Mouse (Mus musculus): Measurements from ENCODE around the gene Sparc.

The Sparc gene

DNA sequence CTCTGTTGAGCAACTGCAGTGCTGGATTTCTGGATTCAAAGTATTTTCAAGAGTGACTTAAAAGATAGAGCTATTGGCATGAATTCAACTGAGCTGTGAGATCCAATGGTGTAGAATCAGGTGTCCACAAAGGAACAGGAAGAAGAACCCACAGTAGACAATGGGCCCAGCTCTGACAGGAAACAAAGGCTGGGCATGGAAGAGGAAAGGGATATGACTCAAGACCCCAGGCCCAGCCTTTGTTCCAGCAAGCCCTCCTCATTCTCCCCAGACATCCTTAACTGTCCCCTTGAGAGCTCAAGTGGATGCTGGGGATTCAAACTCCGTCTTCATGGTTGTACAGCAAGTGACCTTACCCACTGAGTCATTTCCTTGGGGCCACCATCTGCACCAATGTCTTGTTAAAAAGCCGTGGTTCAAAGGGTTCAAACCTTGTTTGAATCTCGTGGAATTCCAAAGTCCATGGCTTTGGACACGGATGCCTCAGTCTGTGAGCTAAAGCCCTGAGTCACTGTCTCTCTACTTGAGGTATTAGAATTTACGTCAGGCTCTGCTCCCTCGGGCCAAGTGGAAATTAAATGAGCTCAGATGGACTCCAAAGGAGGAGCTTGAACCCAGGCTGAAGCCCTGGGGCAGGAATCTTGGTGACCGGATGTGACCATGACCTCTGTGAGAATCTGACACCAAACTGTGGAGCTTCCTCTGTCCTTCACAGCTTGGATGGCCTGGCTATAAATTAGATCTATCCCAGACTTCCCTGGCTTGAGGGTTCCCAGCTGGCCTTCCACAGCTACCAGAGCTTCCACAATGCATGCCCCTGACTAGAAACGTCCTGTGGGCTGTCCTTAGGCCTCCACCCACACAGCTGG lies 17.1 kb downstream of the Sparc start:
- in situ Hi-C loops (cut with MboI), result no loop called here

DNA sequence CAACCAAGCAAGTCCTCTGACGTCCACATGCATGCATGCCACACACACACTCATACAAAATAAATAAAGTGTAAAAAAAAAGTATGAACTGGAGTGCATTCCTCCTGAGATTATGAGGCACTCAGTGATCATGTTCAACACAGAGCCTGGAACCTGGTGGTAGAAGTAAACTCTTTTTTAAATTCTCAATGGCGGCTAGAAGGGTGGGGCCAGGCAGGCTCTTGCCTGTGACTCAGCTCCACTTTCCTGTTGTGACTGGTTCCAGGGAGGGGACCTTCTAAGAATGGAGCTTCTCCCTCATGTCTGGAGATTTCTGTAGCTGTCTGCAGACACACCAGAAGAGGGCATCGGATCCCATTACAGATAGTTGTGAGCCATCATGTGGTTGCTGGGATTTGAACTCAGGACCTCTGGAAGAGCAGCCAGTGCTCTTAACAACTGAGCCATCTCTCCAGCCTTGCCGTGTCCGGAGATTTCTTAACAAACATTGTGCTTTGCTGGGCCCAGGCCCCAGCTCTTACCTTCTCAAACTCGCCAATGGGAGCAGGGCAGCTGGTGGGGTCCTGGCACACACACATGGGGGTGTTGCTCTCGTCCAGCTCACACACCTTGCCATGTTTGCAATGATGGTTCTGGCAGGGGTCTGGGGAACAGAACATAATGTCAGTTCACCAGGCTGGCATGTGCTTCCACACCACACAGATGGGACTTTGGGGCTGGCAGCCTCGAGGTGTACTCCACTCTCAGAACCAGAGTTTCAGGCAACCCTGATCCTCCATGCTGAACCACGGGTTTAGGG lies 18.1 kb downstream of the Sparc start:
- in situ Hi-C loops (cut with MboI), result no loop called here

- in situ Hi-C loops (cut with MboI), result no loop called here
These were observed 22.1 kb downstream of the Sparc start for GRCm38 (mm10) chr11:55400863-55401262.

- in situ Hi-C loops (cut with MboI), result no loop called here
These were observed 24.6 kb downstream of the Sparc start for GRCm38 (mm10) chr11:55398371-55398770.

DNA sequence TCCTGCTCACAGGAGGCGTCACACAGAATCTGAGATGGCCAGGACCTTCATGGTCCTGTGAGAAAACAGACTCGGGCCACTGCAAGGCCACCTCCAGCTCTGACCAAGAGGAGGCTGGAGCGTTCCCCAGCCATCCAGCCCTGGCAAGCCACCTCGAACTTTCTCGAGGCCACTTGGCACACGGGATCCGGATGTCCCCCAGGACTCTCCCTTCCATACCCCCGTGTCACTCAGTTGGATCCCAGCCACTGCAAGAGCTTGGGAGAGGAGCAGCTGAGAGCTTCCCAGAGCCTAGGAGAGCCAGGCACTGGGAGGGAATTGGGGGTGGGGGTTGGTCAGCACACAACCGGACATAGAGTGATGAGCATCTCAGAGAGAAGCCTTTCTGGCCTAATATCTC lies 25.5 kb downstream of the Sparc start:
- in situ Hi-C loops (cut with MboI), result no loop called here

DNA sequence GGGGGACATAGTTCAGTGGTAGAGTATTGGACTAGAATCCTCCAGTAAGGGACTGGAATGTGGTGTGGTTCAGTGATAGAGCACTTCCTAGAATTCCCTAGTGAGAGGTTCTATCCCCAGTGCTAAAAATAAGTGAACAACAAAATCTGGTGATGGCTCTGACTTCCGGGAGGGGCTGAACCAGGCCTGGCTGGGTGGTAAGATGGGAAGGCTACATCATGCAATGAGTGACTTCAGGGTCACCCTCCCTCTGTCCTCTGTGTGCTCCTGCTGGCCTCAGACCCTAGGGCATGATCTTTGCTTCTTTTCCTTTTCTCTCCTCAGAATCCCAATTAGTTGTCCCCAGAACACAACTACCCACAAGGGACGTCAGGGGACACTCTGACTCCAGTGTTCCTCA lies 25.9 kb downstream of the Sparc start:
- in situ Hi-C loops (cut with MboI), result no loop called here

DNA sequence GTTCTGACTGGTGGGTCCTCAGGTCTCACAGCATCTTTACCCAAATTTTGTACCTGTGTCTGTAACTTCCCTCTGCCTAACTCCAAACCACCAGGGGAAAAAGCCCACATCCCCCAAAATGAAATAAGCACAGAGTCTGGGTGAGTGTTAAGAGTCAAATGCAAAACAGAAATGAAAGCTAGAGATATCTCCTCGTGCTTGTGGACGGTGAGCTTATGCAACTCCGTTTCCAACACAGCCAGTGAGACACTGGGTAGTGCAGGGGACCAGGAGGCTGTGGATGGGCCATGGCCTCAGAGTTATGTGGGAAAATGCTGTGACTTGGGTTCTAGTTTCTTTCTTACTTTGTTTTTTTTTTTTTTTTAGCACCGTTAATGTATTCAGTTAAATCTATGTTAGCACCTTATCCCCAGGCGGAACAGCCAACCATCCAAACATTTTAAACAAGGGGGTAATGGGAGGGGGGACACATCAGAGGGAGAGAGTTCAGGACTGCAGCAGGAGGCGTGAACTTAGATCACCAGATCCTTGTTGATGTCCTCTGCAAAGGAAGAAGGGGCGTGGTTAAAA lies 27.8 kb downstream of the Sparc start:
- in situ Hi-C loops (cut with MboI), result no loop called here

DNA sequence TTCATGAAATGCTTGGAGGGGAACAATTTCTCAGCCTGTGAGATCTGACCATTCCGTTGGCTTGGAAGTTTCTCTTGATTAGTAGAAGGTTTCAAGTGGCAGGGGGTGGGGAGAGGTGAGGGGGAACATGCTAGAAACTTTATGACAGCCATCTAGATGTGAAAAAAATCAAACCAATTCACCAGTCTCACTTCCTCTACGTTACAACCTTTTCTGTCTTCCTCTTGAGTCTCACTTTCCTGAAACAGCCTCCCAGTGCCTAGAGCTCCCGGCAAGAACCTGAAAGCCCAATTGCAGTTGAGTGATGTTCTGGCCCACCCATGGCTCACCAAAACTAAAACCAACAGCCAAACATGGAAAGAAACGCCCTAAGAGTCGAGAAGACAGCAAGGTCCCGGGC lies 28.4 kb downstream of the Sparc start:
- in situ Hi-C loops (cut with MboI), result no loop called here

DNA sequence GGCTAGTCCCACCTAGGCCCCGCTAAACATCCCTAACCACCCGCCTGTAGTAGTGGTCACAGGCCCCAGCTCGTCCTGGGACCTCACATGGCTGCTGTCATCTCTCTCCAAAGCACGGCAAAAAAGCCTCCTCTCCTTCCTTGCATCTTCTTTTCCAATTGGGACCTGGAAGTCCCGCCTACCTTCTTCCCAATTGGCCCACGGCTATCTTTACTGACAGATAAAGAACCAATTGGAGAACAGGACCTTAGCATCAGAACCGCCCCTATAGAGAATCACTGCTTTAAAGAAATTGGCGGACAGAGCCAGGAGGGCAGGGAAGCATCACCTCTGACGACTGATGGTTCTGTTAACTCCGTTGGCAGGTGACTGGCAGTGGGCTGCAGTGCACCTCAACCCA lies 30.5 kb downstream of the Sparc start:
- in situ Hi-C loops (cut with MboI), result no loop called here

- in situ Hi-C loops (cut with MboI), result no loop called here
These were observed 33.2 kb downstream of the Sparc start for GRCm38 (mm10) chr11:55389778-55390177.

GRCm38 (mm10) chr11:55387576-55387975 lies 35.4 kb downstream of the Sparc start:
- in situ Hi-C loops (cut with MboI), result no loop called here

DNA sequence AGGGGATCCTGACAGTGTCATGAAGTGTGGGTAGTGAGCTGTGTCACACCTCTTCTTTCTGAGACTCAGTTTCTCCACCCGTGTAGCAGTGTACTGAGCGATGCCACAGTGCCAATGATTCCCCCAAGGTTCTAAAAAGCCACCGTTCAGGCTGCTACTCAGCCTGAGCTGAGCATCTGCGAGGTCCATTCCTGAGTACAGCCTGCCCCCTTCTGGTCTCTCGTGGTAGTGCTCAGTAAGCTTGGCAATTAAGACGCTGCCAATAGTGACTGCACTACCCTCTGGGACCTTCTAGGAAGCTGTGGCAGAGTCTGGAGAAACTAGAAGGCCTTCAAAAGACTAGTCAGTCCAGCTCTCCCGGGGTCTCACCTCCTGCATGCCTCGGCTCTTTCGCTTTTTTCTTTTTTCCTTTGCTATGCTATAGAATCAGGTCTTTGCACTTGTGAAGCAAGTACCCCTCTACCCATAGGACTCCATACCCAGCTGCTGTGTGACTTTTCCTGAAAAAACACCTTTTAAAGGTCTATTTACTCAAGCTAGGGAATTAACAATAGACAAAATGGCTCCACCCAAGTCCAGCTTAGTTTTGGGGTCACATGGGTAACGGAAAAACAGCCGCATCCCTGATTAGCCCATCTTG lies 36.4 kb downstream of the Sparc start:
- in situ Hi-C loops (cut with MboI), result no loop called here

DNA sequence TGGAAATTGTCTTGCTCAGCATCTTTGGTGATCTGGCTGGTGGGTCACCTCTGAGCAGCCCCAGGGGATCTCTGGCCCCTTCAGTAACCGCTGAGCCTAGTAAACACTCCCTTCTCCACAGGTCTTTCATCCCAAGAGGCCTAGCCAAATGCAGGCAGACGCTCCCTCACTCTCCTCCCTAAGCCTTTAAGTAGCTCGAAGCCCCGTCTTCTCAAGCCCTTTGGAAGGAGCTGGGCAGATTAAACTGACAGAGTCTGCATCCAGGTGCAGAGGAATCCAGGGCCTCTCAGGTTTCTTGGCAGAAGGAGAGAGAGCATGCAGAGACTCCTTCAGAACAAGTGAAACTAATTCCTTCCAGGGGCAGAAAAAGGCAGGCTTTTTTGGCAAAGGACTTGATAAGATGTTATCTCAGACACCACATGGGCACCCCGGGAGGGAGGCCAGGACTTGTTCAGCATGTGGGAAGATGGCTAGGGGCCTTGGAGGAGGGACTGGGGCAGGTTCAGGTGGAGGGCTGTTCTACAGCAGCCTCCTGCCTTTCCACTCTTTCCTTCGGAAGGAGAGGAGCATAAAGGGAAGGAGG lies 39.4 kb downstream of the Sparc start:
- in situ Hi-C loops (cut with MboI), result no loop called here

GRCm38 (mm10) chr11:55380908-55381307 lies 42.1 kb downstream of the Sparc start:
- in situ Hi-C loops (cut with MboI), result no loop called here

DNA sequence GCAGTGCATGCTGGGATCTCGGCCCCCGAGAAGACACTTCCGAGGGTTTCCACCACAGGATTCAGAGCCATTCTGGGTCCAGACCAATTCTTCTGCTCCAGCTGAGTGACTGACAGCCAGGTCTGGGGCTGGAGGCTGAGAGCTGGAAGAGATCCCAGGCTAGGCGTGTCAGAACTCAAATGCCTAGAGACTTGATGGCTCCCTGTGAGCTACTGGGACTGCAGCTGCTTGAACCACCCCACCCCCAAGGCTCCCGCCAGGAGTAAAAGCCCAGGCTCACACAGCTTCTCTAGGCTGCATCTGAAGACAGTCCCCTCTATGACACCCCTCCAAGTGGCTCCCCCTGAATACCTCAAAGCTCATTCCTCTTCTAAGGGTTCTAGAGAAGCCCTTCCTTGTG lies 44.6 kb downstream of the Sparc start:
- in situ Hi-C loops (cut with MboI), result no loop called here

- in situ Hi-C loops (cut with MboI), result no loop called here
These were observed 49.1 kb downstream of the Sparc start for GRCm38 (mm10) chr11:55373838-55374237.

GRCm38 (mm10) chr11:55373373-55373772 lies 49.6 kb downstream of the Sparc start:
- in situ Hi-C loops (cut with MboI), result no loop called here

GRCm38 (mm10) chr11:55372001-55372400 lies 51.0 kb downstream of the Sparc start:
- in situ Hi-C loops (cut with MboI), result no loop called here

DNA sequence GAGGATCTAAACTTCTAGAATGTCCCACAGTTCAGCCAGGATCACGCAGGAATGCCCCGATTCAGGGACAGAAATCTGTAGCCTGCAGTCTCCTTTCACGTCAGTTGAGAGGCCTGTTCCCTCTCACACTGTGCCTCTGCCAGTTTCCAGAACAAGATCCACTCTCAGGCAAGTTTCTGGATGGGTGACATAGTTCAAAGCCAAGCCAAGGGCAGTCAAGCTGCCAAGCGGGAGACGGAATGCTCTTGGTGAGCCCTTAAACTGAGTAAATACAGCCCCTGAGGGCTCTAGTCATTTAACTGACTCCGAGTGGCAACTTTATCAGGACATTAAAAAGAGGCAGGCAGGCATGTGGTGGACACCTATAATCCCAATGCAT lies 53.9 kb downstream of the Sparc start:
- in situ Hi-C loops (cut with MboI), result no loop called here

GRCm38 (mm10) chr11:55368388-55369092 lies 54.4 kb downstream of the Sparc start:
- in situ Hi-C loops (cut with MboI), result no loop called here

- in situ Hi-C loops (cut with MboI), result no loop called here
These were observed 55.2 kb downstream of the Sparc start for GRCm38 (mm10) chr11:55367783-55368182.

Data from mature B cell (primary cell).